ENCODE assay signal across 20 mouse cellular contexts in genomic region chr6:110649227-110649626, GRCm38 (mm10). TPM values are rescaled to one million over a fixed set of nuclear protein-coding genes. Genes with fewer than 3 reads are reported as not detected.
A peak's percentile ranks its signal among the peaks of the same experiment; 100 is the strongest.
DNase-seq lines count a peak whose midpoint lies in the region; ATAC-seq and TF ChIP-seq lines count a peak whose summit lies in the region.
"Had no signal": no experiment of that assay in that cellular context is flagged by ENCODE, and none has a peak within 500 bp of the region (broad histone marks: within the 10 kb centered on the region; RNA-seq: fewer than 3 reads in every experiment).

No protein-coding gene starts in this region.

- 0 out of 2 replicates have a peak, but pooled peaks cover 13% of the 10 kb centered on the region for H3K27me3 ChIP-seq in forebrain, embryonic 16.5 days (replicated peaks; ENCODE audit: control insufficient read depth, insufficient read depth, low read length)
- peaks cover 20% of the 10 kb centered on the region for H3K27me3 ChIP-seq in forebrain, embryonic 14.5 days (replicated peaks; ENCODE audit: control insufficient read depth, insufficient read depth, low read length)
- H3K27me3 ChIP-seq in kidney, postnatal 0 days (ENCODE audit: insufficient read depth, low read length), result peaks cover 12% of the 10 kb centered on the region; the same call in 1 of the 2 replicates

- H3K4me2 ChIP-seq in forebrain, embryonic 16.5 days (ENCODE audit: low read length), result peak overlapping the region; percentile 23; the same call in 1 of the 2 replicates
- H3K4me2 ChIP-seq in forebrain, embryonic 14.5 days (ENCODE audit: low read length), result no peak overlapping the region
- H3K4me2 ChIP-seq in kidney, postnatal 0 days (ENCODE audit: low read length), result no peak overlapping the region
- H3K4me2 ChIP-seq: heart, embryonic 11.5 days; stomach, embryonic 15.5 days had no signal

- H3K36me3 ChIP-seq in forebrain, embryonic 16.5 days (ENCODE audit: control insufficient read depth, insufficient read depth), result no peaks in the 10 kb centered on the region
- no peaks in the 10 kb centered on the region for H3K36me3 ChIP-seq in forebrain, embryonic 14.5 days (ENCODE audit: control insufficient read depth, insufficient read depth, low read length)
- no peaks in the 10 kb centered on the region for H3K36me3 ChIP-seq in kidney, postnatal 0 days (ENCODE audit: insufficient read depth, low read length)
- H3K36me3 ChIP-seq: limb, embryonic 10.5 days; stomach, embryonic 15.5 days had no signal

- ATAC-seq in forebrain, embryonic 16.5 days, result no peak
- no peak for ATAC-seq in forebrain, embryonic 14.5 days
- ATAC-seq in kidney, postnatal 0 days (replicated peaks; ENCODE audit: low FRiP score, low read depth), result 0 out of 2 replicates have a peak, but pooled peaks have one; percentile 41
- no peak for ATAC-seq in monocyte, adult 5-6 weeks (replicated peaks; ENCODE audit: insufficient number of reproducible peaks, low FRiP score, low TSS enrichment, poor library complexity, severe bottlenecking)

- TF ChIP-seq CTCF in kidney, postnatal 0 days (IDR thresholded peaks at IDR 0.05; ENCODE audit: low read depth), result no peak

- H3K9me3 ChIP-seq in forebrain, embryonic 16.5 days (ENCODE audit: control insufficient read depth, low read length), result no peaks in the 10 kb centered on the region
- H3K9me3 ChIP-seq in forebrain, embryonic 14.5 days (replicated peaks; ENCODE audit: control insufficient read depth, low read length), result no peaks in the 10 kb centered on the region
- no peaks in the 10 kb centered on the region for H3K9me3 ChIP-seq in kidney, postnatal 0 days (replicated peaks; ENCODE audit: low read length)
- H3K9me3 ChIP-seq: limb, embryonic 10.5 days; stomach, embryonic 15.5 days had no signal

- 91% methylated on average over 1 of the region's 1 CpGs for WGBS in forebrain, embryonic 16.5 days
- WGBS in forebrain, embryonic 14.5 days, result 93% methylated on average over 1 of the region's 1 CpGs
- WGBS in kidney, postnatal 0 days, result 39% methylated on average over 1 of the region's 1 CpGs

- H3K4me1 ChIP-seq in forebrain, embryonic 16.5 days (replicated peaks; ENCODE audit: control insufficient read depth, insufficient read depth, low read length), result peaks cover 21% of the 10 kb centered on the region
- no peaks in the 10 kb centered on the region; the same call in 1 of the 2 replicates for H3K4me1 ChIP-seq in forebrain, embryonic 14.5 days (ENCODE audit: control insufficient read depth, insufficient read depth, low read length)
- 0 out of 2 replicates have a peak, but pooled peaks cover 6% of the 10 kb centered on the region for H3K4me1 ChIP-seq in kidney, postnatal 0 days (replicated peaks; ENCODE audit: insufficient read depth, low read length)
- H3K4me1 ChIP-seq: megakaryocyte, embryonic 14.5 days; stomach, embryonic 15.5 days had no signal

- H3K9ac ChIP-seq in forebrain, embryonic 16.5 days (replicated peaks; ENCODE audit: low read depth, low read length), result no peak overlapping the region
- H3K9ac ChIP-seq in forebrain, embryonic 14.5 days (ENCODE audit: low read length), result no peak overlapping the region
- no peak overlapping the region for H3K9ac ChIP-seq in kidney, postnatal 0 days (ENCODE audit: low read depth, low read length)
- H3K9ac ChIP-seq: liver, embryonic 14.5 days; stomach, embryonic 15.5 days had no signal

- H3K4me3 ChIP-seq in forebrain, embryonic 16.5 days (replicated peaks; ENCODE audit: low read length), result no peak overlapping the region
- no peak overlapping the region for H3K4me3 ChIP-seq in forebrain, embryonic 14.5 days (ENCODE audit: low read depth, low read length)
- H3K4me3 ChIP-seq in kidney, postnatal 0 days (replicated peaks; ENCODE audit: low read depth, low read length), result no peak overlapping the region
- H3K4me3 ChIP-seq: erythroblast, embryonic 14.5 days; limb, embryonic 10.5 days; megakaryocyte, embryonic 14.5 days; stomach, embryonic 15.5 days had no signal

- DNase-seq in forebrain, embryonic 14.5 days (ENCODE audit: low spot score), result no peak
- peak; percentile 46 for DNase-seq in kidney, postnatal 0 days (ENCODE audit: low spot score)
- DNase-seq in kidney, postnatal 10 days, result no peak
- peak; percentile 22 for DNase-seq in right cerebral cortex, postnatal 25 days
- no peak for DNase-seq in right cerebral cortex, postnatal 14 days
- no peak for DNase-seq in lung, adult 18-20 months
- DNase-seq: adrenal gland, postnatal 36 days; cerebellum, postnatal 10 days; heart, postnatal 4 days; kidney, adult 2 months; lung, postnatal 10 days; spleen, adult 18-20 months had no signal

- H3K27ac ChIP-seq in forebrain, embryonic 16.5 days (ENCODE audit: low read length), result no peak overlapping the region
- H3K27ac ChIP-seq in forebrain, embryonic 14.5 days (ENCODE audit: low read depth, low read length), result no peak overlapping the region
- no peak overlapping the region for H3K27ac ChIP-seq in kidney, postnatal 0 days
- H3K27ac ChIP-seq: limb, embryonic 10.5 days; liver, embryonic 14.5 days; stomach, embryonic 15.5 days had no signal

RNA-seq across cellular contexts. Expression of gene Grm7, which starts 3.8 kb away (rescaled TPM):
- polyA plus RNA-seq in forebrain, embryonic 16.5 days (2015; fragmentation: Nextera tagmentation; extraction: Ambion mirVana), result 9.4 and 17.3 TPM in 2 replicates
- polyA plus RNA-seq in forebrain, embryonic 14.5 days (2014; fragmentation: Nextera tagmentation; extraction: Ambion mirVana), result 5.6 and 9.1 TPM in 2 replicates
- polyA plus RNA-seq in kidney, postnatal 0 days (2015; fragmentation: Nextera tagmentation; extraction: Ambion mirVana), result 2.1 and 2.3 TPM in 2 replicates
- total RNA-seq in monocyte, adult 5-6 weeks (2017), result not detected in 3 replicates
- polyA plus RNA-seq: limb, embryonic 10.5 days had no signal

Comparison
In these comparisons a context has a peak if more than half of its experiments do, and no peak if none do; other contexts are left out.
1. DNase-seq: peak in kidney, postnatal 0 days (single experiment) and right cerebral cortex, postnatal 25 days (single experiment); none in forebrain, embryonic 14.5 days (single experiment), kidney, postnatal 10 days (single experiment), right cerebral cortex, postnatal 14 days (single experiment) and lung, adult 18-20 months (0 of 2).